Mouse (Mus musculus): ENCODE measurements around the gene Vmn2r74.

Gene Vmn2r74

GRCm38 (mm10) chr7:85961529-85961928 is at the start of gene Vmn2r74:
Gene Vmn2r74 (minus strand): TSS chr7:85961629.
- no peak for DNase-seq (ENCODE audit: low spot score)

- DNase-seq (ENCODE audit: low spot score): no peak
Observed at GRCm38 (mm10) chr7:86007533-86007932, 46.1 kb upstream of the Vmn2r74 start.

Measured in urinary bladder, postnatal 10 days (tissue).